Mouse (Mus musculus): ENCODE data around the gene Rnf187. TPM values are rescaled to one million over a fixed set of nuclear protein-coding genes. Genes with fewer than 3 reads are reported as not detected.

The Rnf187 gene
- polyA plus RNA-seq, 1 experiment from 2014 or later, result 641 TPM

- ATAC-seq (ENCODE audit: low FRiP score, low TSS enrichment) (no peak), DNase-seq (no peak)
- H3K27ac ChIP-seq (replicated peaks; ENCODE audit: low read depth, low read length), result peak overlapping the region; percentile 99
- H3K27me3 ChIP-seq (ENCODE audit: control insufficient read depth, insufficient read depth, low read length), result no peaks in the 10 kb centered on the region
- 78% methylated on average over 3 of the region's 3 CpGs for WGBS
- H3K9me3 ChIP-seq (ENCODE audit: control insufficient read depth, low read length), result no peaks in the 10 kb centered on the region
- no peaks in the 10 kb centered on the region for H3K36me3 ChIP-seq (ENCODE audit: control insufficient read depth, insufficient read depth, low read length)
- H3K9ac ChIP-seq (replicated peaks; ENCODE audit: low read length), result peak overlapping the region; percentile 82
- peak overlapping the region; percentile 61 for H3K4me3 ChIP-seq (replicated peaks; ENCODE audit: low read depth, low read length)
- peak overlapping the region; percentile 75 for H3K4me2 ChIP-seq (ENCODE audit: low read length)
- H3K4me1 ChIP-seq (ENCODE audit: control insufficient read depth, insufficient read depth, low read length), result peaks cover 21% of the 10 kb centered on the region
These were observed 8.6 kb upstream of the Rnf187 start for GRCm38 (mm10) chr11:58947306-58947705.

- Histone ChIP-seq H3K36me3 (ENCODE audit: control insufficient read depth, insufficient read depth, low read length) (no peaks in the 10 kb centered on the region), H3K9me3 (ENCODE audit: control insufficient read depth, low read length) (no peaks in the 10 kb centered on the region), H3K9ac (replicated peaks; ENCODE audit: low read length) (no peak overlapping the region), H3K4me3 (replicated peaks; ENCODE audit: low read depth, low read length) (no peak overlapping the region), H3K4me2 (ENCODE audit: low read length) (no peak overlapping the region), H3K4me1 (ENCODE audit: control insufficient read depth, insufficient read depth, low read length) (peaks cover 11% of the 10 kb centered on the region; the same call in 1 of the 2 replicates), H3K27me3 (ENCODE audit: control insufficient read depth, insufficient read depth, low read length) (no peaks in the 10 kb centered on the region), H3K27ac (replicated peaks; ENCODE audit: low read depth, low read length) (no peak overlapping the region)
- ATAC-seq (ENCODE audit: low FRiP score, low TSS enrichment) (no peak), DNase-seq (no peak)
- WGBS, result 76% methylated on average over 5 of the region's 5 CpGs
These were observed 5.4 kb upstream of the Rnf187 start for GRCm38 (mm10) chr11:58944136-58944535.

- H3K4me3 ChIP-seq (replicated peaks; ENCODE audit: low read depth, low read length), result peak overlapping the region; percentile 83
- H3K36me3 ChIP-seq (ENCODE audit: control insufficient read depth, insufficient read depth, low read length), result peaks cover 27% of the 10 kb centered on the region
- no peak; the same call in 1 of the 2 replicates for ATAC-seq (ENCODE audit: low FRiP score, low TSS enrichment)
- no peak for DNase-seq
- peak overlapping the region; percentile 75 for H3K4me2 ChIP-seq (ENCODE audit: low read length)
- WGBS, result 12% methylated on average over 6 of the region's 6 CpGs
- peaks cover 20% of the 10 kb centered on the region for H3K4me1 ChIP-seq (ENCODE audit: control insufficient read depth, insufficient read depth, low read length)
- H3K27ac ChIP-seq (replicated peaks; ENCODE audit: low read depth, low read length), result peak overlapping the region; percentile 94
- H3K27me3 ChIP-seq (ENCODE audit: control insufficient read depth, insufficient read depth, low read length), result no peaks in the 10 kb centered on the region
- H3K9ac ChIP-seq (replicated peaks; ENCODE audit: low read length), result peak overlapping the region; percentile 97
- no peaks in the 10 kb centered on the region for H3K9me3 ChIP-seq (ENCODE audit: control insufficient read depth, low read length)
These were observed 348 bp upstream of the Rnf187 start for GRCm38 (mm10) chr11:58939088-58939439.

GRCm38 (mm10) chr11:58937909-58938308 lies 807 bp downstream of the Rnf187 start:
- DNase-seq (peak; percentile 57), ATAC-seq (ENCODE audit: low FRiP score, low TSS enrichment) (no peak)
- Histone ChIP-seq H3K9me3 (ENCODE audit: control insufficient read depth, low read length) (no peaks in the 10 kb centered on the region), H3K4me2 (ENCODE audit: low read length) (peak overlapping the region; percentile 75), H3K4me1 (ENCODE audit: control insufficient read depth, insufficient read depth, low read length) (peaks cover 20% of the 10 kb centered on the region), H3K36me3 (ENCODE audit: control insufficient read depth, insufficient read depth, low read length) (peaks cover 38% of the 10 kb centered on the region), H3K4me3 (replicated peaks; ENCODE audit: low read depth, low read length) (peak overlapping the region; percentile 83), H3K27me3 (ENCODE audit: control insufficient read depth, insufficient read depth, low read length) (no peaks in the 10 kb centered on the region), H3K9ac (replicated peaks; ENCODE audit: low read length) (peak overlapping the region; percentile 97), H3K27ac (replicated peaks; ENCODE audit: low read depth, low read length) (peak overlapping the region; percentile 94)
- under 1% methylated on average over 13 of the region's 13 CpGs for WGBS

GRCm38 (mm10) chr11:58931576-58931975 lies 7.1 kb downstream of the Rnf187 start:
- ATAC-seq (ENCODE audit: low FRiP score, low TSS enrichment), result no peak
- no peak overlapping the region for H3K9ac ChIP-seq (replicated peaks; ENCODE audit: low read length)
- H3K36me3 ChIP-seq (ENCODE audit: control insufficient read depth, insufficient read depth, low read length), result peaks cover 60% of the 10 kb centered on the region
- DNase-seq, result no peak
- 85% methylated on average over 4 of the region's 4 CpGs for WGBS
- H3K4me1 ChIP-seq (ENCODE audit: control insufficient read depth, insufficient read depth, low read length), result 0 out of 2 replicates have a peak, but pooled peaks cover 7% of the 10 kb centered on the region
- no peaks in the 10 kb centered on the region for H3K9me3 ChIP-seq (ENCODE audit: control insufficient read depth, low read length)
- H3K27ac ChIP-seq (replicated peaks; ENCODE audit: low read depth, low read length), result no peak overlapping the region
- H3K4me2 ChIP-seq (ENCODE audit: low read length), result no peak overlapping the region
- no peaks in the 10 kb centered on the region for H3K27me3 ChIP-seq (ENCODE audit: control insufficient read depth, insufficient read depth, low read length)
- H3K4me3 ChIP-seq (replicated peaks; ENCODE audit: low read depth, low read length), result no peak overlapping the region

- Histone ChIP-seq H3K36me3 (ENCODE audit: control insufficient read depth, insufficient read depth, low read length) (peaks cover 48% of the 10 kb centered on the region), H3K9ac (replicated peaks; ENCODE audit: low read length) (no peak overlapping the region), H3K27ac (replicated peaks; ENCODE audit: low read depth, low read length) (no peak overlapping the region), H3K4me1 (ENCODE audit: control insufficient read depth, insufficient read depth, low read length) (0 out of 2 replicates have a peak, but pooled peaks cover 5% of the 10 kb centered on the region), H3K9me3 (ENCODE audit: control insufficient read depth, low read length) (no peaks in the 10 kb centered on the region), H3K4me3 (replicated peaks; ENCODE audit: low read depth, low read length) (no peak overlapping the region), H3K4me2 (ENCODE audit: low read length) (no peak overlapping the region), H3K27me3 (ENCODE audit: control insufficient read depth, insufficient read depth, low read length) (no peaks in the 10 kb centered on the region)
- no peak for ATAC-seq (ENCODE audit: low FRiP score, low TSS enrichment)
- WGBS, result 88% methylated on average over 3 of the region's 3 CpGs
- DNase-seq, result no peak
These were observed 8.5 kb downstream of the Rnf187 start for GRCm38 (mm10) chr11:58930254-58930653.

- no peak overlapping the region for H3K4me2 ChIP-seq (ENCODE audit: low read length)
- H3K27ac ChIP-seq (replicated peaks; ENCODE audit: low read depth, low read length), result no peak overlapping the region
- 63% methylated on average over 3 of the region's 3 CpGs for WGBS
- no peak for ATAC-seq (ENCODE audit: low FRiP score, low TSS enrichment)
- no peaks in the 10 kb centered on the region for H3K9me3 ChIP-seq (ENCODE audit: control insufficient read depth, low read length)
- 0 out of 2 replicates have a peak, but pooled peaks cover 5% of the 10 kb centered on the region for H3K4me1 ChIP-seq (ENCODE audit: control insufficient read depth, insufficient read depth, low read length)
- peaks cover 41% of the 10 kb centered on the region for H3K36me3 ChIP-seq (ENCODE audit: control insufficient read depth, insufficient read depth, low read length)
- no peak overlapping the region for H3K9ac ChIP-seq (replicated peaks; ENCODE audit: low read length)
- no peaks in the 10 kb centered on the region for H3K27me3 ChIP-seq (ENCODE audit: control insufficient read depth, insufficient read depth, low read length)
- DNase-seq, result no peak
- H3K4me3 ChIP-seq (replicated peaks; ENCODE audit: low read depth, low read length), result no peak overlapping the region
These were observed 9.1 kb downstream of the Rnf187 start for GRCm38 (mm10) chr11:58929641-58930040.

GRCm38 (mm10) chr11:58929055-58929454 lies 9.7 kb downstream of the Rnf187 start:
- Histone ChIP-seq H3K4me1 (ENCODE audit: control insufficient read depth, insufficient read depth, low read length) (0 out of 2 replicates have a peak, but pooled peaks cover 5% of the 10 kb centered on the region), H3K36me3 (ENCODE audit: control insufficient read depth, insufficient read depth, low read length) (peaks cover 36% of the 10 kb centered on the region), H3K27me3 (ENCODE audit: control insufficient read depth, insufficient read depth, low read length) (no peaks in the 10 kb centered on the region), H3K27ac (replicated peaks; ENCODE audit: low read depth, low read length) (no peak overlapping the region), H3K4me3 (replicated peaks; ENCODE audit: low read depth, low read length) (no peak overlapping the region), H3K9ac (replicated peaks; ENCODE audit: low read length) (no peak overlapping the region), H3K9me3 (ENCODE audit: control insufficient read depth, low read length) (no peaks in the 10 kb centered on the region), H3K4me2 (ENCODE audit: low read length) (no peak overlapping the region)
- WGBS, result 83% methylated on average over 4 of the region's 4 CpGs
- DNase-seq (no peak), ATAC-seq (ENCODE audit: low FRiP score, low TSS enrichment) (no peak)

- Histone ChIP-seq H3K4me3 (replicated peaks; ENCODE audit: low read depth, low read length) (no peak overlapping the region), H3K9me3 (ENCODE audit: control insufficient read depth, low read length) (no peaks in the 10 kb centered on the region), H3K27me3 (ENCODE audit: control insufficient read depth, insufficient read depth, low read length) (no peaks in the 10 kb centered on the region), H3K4me2 (ENCODE audit: low read length) (peak overlapping the region; percentile 34), H3K27ac (replicated peaks; ENCODE audit: low read depth, low read length) (peak overlapping the region; percentile 49), H3K9ac (replicated peaks; ENCODE audit: low read length) (no peak overlapping the region), H3K36me3 (ENCODE audit: control insufficient read depth, insufficient read depth, low read length) (peaks cover 25% of the 10 kb centered on the region), H3K4me1 (ENCODE audit: control insufficient read depth, insufficient read depth, low read length) (0 out of 2 replicates have a peak, but pooled peaks cover 5% of the 10 kb centered on the region)
- ATAC-seq (ENCODE audit: low FRiP score, low TSS enrichment) (peak; percentile 71; the same call in 1 of the 2 replicates), DNase-seq (peak; percentile 86)
- 33% methylated on average over 20 of the region's 20 CpGs for WGBS
These were observed 10.7 kb downstream of the Rnf187 start for GRCm38 (mm10) chr11:58927790-58928651.
